Mouse (Mus musculus) regulatory T cell (primary cell): ENCODE measurements around the gene Bsdc1.

ENCODE experiments used
- in situ Hi-C: fragments of 300-600 bp; cut with MboI, MseI; formaldehyde crosslinking; loops from one replicate; pipeline ENCODE4 v1.15.1; 2025; ENCODE audit warnings: high pct_unique_total_duplicates

Gene Bsdc1

DNA sequence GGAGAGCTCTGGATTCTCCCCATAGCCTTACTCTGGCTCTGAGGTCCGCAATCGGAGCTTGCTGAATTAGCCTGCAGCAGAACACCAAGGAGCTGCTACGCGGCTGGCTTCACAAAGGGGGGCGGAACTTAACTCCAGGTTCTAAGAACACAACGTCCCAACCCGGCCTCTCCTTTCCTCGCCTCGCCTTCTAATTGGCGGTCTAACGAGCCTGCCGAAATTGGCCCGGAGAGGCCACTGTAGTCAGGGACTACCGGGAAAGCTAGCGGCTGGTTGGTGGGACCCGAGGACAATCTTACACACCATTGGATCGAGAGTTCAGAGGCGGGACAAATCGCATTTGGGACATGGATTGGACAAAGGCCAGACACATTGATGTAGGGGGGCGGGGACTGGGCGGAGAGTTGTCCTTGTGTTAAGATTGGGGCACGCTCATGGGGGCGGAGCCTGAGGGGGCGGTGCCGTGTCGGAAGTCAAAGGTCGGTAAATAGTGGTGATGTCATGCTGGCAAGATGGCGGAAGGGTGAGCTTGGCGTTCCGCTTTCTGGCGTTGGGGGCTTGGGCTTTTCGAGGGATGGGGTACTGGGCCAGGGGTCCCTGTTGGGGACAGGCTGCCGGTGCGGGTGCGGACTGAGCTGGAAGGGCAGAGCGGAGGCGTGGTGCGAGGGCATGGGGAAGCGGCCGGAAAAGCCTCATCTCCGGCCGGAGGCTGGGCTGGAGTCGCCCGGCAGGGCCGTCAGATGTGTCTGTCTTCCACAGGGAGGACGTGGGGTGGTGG is at the start of gene Bsdc1:
Gene Bsdc1, plus strand, starts transcription at position 399 of the 778 bp plus-strand sequence.
- in situ Hi-C loops: no loop called here

DNA sequence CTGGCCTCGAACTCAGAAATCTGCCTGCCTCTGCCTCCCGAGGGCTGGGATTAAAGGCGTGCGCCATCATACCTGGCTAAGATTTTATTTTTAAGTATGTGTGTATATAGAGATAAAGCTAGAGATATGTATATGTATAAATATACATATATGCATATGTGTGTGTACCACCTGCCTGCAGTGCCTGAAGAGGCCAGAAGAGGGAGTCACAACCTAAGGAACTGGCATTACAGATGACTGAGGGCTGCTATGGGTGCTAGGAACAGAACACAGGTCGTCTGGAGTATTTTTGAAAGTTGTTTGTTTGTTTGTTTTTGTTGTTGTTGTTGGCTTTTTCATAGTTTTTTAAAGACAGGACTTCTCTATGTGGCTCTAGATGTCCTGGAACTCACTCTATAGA is 45.5 kb upstream of the Bsdc1 start:
- in situ Hi-C loops: no loop called here

DNA sequence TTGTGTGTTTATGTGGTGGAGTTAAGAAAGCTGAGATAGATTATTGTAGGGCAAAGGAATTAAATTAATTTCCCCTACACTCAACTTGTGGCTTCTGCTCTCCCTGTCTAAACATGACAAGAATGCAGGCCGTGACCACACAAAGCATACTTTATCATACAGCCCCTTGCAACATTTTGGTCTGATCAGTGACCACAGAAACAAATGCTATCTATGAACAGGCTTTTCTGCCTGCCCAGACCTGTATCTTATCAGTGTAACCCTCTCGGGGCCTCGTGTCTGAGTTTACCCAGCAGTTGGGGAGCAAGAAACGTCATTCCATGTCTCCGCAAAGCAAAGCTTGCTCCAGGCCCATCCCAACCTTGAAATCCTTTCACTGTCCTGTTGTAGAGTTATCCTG is 44.9 kb upstream of the Bsdc1 start:
- in situ Hi-C loops: no loop called here

DNA sequence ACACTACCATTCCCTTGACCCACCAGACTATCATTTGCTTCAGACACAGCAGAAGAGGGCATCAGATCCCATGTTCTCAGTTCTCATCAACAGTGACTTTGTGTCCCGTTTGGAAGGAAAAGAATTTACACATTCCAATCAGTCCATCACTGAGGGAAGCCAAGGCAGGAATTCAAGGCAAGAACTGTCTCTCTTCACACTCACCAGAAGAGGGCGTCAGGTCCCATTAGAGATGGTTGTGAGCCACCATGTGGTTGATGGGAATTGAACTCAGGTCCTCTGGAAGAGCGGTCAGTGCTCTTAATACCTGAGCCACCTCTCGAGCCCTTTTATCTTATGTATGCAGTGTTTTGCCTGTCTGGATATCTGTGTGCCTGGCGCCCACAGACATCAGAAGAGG is 43.1 kb upstream of the Bsdc1 start:
- in situ Hi-C loops: no loop called here

DNA sequence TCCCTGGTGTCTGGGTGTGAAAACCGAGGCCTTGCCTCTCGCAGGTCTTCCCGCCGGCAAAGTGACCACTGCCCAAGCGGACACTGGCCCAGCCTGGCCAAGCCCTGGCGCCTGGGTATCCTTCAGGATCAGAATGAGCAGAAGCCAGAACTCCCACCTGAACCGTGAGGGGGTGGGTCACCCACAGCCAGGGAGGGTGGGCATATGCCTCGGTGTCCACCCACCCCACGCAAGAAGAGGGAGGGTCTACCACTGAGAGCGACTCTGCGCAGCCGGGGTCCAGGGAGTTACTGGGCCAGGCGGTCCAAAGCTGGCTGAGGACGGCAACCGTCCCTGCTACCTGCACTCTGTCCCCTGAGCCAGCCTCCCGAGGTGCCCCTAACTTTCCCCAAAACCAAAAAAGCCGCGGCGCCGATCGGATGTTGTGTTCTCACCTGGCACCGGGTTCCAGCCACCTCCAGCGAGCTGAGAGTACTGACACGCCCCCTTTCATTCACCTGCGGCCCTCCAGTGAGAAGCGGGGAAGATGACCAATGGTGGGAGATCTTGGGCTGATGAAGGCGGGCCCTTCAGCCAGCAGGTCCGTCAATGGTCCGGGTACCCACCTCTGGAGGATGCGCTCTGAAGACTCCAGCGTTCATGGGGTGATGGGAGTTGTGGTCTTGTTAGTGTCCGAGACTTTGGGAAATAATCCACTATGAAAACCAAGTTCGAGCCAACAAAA is 20.9 kb upstream of the Bsdc1 start, which contains the start of gene Zbtb8b:
Gene Zbtb8b, minus strand, starts transcription at position 514 of the 724 bp plus-strand sequence.
- in situ Hi-C loops: no loop called here

DNA sequence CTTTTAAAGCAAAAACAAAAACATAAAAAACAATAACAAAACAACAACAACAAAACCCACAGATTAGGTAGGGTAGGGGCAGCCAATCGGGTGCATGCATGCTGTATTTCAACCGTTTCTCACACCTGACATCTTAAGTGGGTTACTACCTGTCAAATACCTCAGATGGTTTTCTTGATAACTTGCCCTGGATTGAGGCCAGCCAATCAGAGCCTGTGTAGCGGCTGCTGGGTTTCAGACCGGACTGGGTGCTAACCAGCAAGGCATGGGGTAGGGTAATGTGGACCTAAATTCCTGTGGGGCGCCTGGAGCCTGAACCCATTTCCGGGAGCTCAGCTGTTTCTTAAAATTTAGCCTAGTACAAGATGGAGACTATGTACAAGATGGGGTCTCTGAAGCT is 20.2 kb upstream of the Bsdc1 start:
- in situ Hi-C loops: no loop called here

DNA sequence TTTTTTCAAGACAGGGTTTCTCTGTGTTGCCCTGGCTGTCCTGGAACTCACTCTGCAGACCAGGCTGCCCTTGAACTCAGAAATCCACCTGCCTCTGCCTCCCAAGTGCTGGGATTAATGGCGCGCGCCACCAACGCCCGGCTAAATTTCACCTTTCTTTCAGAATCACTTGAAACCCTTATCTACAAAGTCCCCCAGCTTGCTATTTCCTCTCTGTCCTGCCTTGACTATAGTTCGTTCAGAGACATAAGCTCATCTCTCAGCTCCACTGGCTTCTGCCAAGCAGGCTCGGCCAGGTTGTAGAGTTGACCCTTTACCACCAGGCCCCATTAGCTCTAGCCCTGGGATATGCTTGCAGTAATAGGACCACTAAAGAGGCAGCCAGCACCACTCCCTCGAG is 14.0 kb upstream of the Bsdc1 start:
- in situ Hi-C loops: no loop called here

DNA sequence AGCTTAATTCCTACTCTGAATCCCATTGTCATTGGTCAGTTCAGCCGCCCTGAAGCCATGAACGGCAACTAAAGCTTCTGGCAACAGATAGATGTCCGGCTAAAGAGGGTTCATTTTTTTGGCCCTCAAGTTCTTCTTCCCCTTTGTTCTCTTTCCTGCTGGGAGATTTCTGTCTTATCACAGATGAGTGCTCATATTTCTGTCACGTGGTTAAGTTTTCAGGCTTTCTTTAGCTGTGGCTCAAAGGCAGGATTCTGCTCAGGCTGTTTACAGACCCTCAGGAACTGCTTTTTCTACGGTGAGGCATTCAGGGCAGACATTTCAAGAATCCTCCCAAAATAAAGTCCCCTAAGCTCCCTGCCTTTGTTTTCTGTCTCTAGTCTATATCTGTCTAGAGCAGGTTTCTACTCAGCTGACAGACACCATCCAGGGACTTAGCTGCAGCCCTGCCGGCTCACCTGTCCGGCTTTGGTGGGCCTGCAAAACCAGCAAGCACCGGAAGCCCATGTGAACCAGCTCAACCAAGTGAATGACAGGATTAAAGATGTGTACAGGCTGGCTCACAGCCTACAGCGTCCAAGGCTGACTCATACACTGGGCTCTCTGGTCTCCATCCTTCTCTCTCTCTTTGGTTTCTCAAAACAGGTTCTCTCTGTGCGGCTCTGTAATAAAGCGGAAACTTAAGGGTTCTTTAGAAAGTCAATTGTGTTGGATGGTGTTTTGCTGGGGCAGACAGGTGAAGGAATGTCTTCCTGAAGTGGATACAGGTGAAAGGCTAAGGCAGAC is 13.4 kb upstream of the Bsdc1 start:
- in situ Hi-C loops: no loop called here

DNA sequence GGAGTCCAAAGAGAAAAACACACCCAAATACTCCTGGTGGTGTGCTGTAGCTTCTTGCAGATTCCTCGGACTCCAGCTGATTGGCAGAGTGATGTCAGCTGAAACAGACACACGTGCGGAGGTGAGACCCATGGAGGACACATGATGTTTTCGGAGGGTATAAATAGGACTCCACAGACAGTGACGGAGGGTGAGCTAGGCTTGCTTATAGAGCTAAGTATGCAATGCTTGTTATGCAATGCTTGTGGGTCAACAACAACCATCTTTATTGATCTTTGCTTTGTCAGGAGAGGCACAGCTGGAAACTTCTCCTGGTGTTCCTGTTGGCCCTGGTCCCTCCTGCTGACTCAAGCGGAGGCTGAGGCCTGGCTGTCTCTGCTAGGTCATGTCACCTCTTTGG is 12.7 kb upstream of the Bsdc1 start:
- in situ Hi-C loops: no loop called here

DNA sequence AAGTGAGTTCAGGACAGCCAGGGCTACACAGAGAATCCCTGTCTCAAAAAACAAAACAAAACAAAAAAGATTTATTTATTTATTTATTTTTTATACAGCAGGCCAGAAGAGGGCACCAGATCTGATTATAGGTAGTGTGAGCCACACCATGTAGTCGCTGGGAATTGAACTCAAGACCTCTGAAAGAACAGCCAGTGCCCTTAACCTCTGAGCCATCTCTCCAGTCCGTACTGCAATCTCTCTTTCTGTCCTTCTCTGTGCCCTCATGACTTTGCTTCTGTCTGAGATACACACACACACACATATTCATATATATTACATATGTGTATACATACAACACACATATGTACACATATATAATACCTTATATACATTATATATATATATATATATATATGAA is 10.5 kb upstream of the Bsdc1 start:
- in situ Hi-C loops: no loop called here

DNA sequence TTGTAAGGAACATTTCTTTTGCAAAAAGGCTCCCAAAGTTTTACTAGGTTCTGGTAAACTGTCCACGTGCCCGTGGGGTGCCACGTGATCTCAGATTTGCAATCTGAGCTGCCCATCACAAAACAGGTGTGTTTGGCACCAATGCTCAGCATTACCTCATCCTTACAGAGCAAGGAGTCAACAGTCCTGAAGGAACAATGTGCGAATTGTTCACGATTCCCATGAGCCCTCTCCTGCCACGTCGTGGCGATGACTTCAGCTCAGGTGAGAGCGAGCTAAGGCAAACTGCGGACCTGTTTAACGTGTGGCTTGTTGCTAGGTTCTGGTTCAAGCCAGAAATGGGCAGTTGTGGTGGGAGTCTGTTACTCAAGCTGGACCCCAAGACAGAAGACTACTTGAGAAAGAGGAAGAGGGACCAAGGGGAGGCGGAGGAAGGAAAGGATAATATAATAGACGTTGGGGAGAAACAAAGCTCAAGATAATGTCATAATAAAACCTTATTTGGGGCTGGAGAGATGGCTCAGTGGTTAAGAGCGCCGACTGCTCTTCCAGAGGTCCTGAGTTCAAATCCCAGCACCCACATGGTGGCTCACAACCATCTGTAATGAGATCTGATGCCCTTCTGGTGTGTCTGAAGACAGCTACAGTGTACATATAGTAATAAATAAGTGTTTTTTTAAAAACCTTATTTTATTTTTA is 9.8 kb upstream of the Bsdc1 start:
- in situ Hi-C loops: no loop called here

DNA sequence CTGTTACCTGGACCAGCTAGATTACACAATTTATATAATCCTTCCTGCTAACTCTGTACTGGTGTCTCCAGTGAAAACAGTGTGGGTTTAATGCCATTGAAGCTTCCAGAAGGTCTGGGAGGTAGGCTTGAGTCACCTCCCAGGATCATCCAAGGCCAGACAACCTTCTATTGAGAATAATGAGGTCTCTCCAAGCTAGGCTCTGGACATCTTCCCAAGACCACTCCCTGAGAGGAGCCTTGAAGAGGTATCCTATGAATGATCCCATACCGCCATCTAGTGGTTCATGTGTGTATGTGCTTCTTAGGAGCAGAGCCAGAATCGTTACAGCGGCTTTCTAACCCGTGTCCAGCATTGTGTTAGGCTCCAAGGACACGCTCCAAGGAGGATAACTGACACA is 6.1 kb upstream of the Bsdc1 start:
- in situ Hi-C loops: loop anchor here (5.0 kb wide), 1 partner anchor 103 kb away; no protein-coding TSS in a partner anchor

DNA sequence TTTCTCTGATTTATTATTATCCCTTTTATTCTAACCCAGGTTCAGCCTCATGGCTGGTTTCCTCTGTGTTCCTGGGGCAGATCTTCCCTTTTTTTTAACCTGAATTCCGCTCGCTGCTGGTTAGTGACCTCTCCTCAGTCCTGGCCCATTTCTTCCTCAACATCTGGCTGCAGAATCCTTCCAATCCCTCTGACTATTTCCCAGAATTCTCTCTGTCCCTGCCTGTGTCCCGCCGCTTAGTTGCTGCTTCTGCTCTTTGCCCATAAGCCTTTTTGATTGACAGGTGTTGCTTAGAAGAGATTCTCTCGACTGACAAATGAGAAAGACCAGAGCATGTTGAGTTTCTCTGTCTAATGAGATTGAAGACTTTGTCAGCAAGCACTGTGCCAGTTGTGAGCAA is 5.3 kb upstream of the Bsdc1 start:
- in situ Hi-C loops: loop anchor here (5.0 kb wide), 1 partner anchor 104 kb away; no protein-coding TSS in a partner anchor

DNA sequence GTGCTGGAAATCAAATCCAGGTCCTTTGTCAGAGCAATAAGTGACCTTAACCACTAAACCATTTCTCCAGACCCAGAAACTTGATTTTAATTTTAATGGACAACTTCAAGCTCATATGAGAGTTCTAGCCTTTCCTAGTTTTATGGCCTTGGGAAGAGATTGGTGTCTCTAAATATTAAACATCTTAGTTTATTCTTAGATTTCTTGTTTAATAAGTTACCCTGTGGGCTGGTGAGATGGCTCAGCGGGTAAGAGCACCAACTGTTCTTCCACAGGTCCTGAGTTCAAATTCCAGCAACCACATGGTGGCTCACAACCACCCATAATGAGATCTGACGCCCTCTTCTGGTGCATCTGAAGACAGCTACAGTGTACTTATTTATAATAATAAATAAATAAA is 4.1 kb upstream of the Bsdc1 start:
- in situ Hi-C loops: loop anchor here (5.0 kb wide), 1 partner anchor 105 kb away; no protein-coding TSS in a partner anchor

DNA sequence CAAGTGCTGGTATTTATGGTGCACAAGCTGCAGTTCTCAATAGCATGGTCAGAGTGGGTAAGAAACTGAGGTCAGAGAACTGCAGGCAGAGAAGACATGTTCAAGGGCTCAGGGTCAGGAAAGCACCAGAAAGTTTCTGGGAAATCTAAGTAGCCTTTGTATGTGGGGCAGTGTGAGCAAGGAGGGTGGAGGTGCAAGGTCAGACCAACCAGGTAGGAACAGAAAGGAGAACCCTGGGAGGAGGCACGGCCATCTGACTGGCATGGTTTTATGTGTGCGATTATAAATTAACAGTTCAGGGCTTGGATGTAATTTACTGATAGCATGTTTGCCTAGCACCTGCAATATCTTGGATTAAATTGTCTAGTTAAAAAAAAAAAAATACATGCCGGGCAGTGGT is 1.7 kb upstream of the Bsdc1 start:
- in situ Hi-C loops: loop anchor here (5.0 kb wide), 1 partner anchor 107 kb away; no protein-coding TSS in a partner anchor

DNA sequence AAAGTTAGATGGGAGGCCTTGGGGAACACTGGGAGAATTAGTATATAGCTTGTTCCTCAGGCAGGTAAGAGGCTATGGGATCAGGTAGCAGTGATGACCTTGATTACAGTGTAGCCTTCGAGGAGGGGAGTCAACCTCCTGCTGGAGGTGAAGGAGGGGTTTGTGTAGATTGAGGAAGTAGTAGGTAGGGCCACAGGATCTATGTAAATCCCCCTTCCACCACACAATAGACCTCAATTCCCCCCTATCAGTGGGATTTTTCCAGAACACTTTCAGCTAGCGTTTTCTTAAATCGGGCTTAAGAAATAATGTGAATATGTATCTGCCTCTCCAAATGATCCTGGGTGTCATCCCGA is 576 bp upstream of the Bsdc1 start:
- in situ Hi-C loops: no loop called here

DNA sequence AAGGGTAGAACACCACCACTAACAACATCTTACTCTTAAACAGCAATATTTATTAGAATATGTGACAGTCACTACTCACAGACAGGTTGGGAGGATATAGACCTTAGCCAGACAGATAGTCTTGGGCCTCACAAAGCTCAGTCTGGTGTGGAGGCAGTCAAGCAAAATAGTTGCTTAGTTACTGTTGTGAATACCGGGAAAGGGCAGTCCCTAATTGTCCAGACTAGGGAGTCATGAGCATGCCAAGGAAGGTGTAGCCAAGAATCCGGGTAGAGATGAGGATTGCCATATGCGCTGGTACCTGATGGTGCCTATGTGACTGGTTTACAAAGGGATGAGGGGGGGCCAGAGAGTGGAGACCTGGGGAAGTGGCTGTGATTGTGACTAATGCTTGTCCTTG is 737 bp downstream of the Bsdc1 start:
- in situ Hi-C loops: no loop called here

DNA sequence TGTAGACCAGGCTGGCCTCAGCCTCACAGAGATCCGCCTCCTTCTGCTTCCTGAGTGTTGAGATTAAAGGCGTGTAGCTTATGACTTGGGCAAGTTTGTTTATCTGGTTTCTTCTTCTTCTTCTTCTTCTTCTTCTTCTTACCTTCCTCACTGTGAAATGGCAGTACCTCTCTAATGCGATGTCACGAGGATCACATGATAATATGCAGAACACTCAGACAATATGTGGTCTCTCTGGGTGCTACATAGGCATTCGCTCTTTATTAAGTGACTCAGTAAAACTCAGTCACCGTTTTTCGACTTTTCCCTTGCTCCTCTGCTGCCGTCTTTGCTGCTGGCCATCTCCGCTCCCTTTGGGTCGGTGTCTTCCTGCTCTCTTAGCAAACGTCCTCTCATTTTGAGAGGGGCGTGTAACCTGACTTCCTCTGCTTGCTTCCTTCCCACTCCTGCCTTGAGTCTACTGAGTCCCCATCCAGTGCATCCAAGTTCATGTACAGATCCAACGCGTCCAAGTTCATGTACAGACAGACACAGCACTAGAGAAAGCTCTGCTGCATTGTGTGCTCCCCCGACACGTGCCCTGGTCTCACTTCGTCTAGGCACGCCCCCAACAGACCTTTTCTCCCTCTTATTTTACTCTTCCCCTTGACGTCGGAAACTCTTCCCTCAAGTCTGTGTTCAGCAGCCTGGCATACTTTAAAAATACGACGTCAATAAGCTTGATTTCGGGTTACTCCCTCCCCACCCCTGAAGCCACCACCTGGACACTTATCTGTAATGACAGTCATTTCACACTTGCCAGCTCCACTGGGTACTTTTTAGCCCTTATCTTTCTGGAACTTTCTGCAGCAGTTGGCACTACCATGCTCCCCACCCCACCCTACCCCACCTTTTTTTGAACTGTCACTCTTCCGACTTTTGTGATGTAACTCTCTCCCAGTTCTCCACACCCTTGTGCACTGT is 2.0 kb downstream of the Bsdc1 start:
- in situ Hi-C loops: no loop called here

DNA sequence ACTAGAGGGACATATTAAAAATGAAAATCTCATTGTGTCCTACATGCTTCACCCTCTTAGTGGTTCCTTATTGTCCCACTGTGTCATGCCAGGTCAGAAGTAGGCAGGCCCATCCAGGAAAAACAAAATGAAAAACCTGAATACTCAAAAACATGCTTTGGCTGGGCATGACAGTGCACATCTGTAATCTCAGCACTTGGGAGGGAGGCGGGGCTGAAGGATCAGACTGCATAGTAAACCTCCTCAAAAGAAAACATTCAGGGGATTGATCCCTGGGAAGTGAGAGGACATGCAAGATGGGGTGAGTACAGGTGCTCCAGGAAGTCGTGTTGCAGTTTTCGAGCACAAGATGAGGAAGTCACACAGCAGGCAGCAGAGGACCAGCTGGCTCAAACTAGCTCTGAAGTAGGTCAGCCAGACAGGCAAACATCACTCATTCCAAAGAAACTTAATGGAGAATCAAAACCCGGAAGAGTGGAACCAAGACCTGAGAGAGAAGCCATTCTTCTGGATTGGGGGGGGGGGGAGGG is 3.0 kb downstream of the Bsdc1 start:
- in situ Hi-C loops: no loop called here

DNA sequence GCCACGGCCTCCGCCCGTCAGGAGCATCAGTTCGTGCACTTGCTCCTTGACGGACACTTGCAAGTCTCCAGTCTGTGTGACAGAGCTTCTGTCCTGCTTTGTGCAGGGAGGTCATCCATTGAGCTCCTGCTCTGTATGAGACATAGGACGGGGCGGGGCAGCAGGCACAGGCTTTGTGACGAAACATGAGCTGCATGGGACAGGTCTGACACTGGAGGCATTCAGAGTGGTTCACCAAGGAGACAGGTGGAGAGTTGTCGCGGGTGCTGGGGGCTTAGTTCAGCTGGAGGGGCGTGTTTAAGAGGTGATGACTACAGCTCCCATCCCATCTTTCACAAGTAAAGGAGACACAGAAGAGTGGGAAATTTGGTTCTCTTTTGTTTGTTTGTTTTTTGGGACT is 14.7 kb downstream of the Bsdc1 start:
- in situ Hi-C loops: no loop called here
